Mouse (Mus musculus) olfactory bulb, adult 2 months (tissue): ENCODE measurements around the gene Med13l. TPM values are rescaled to one million over a fixed set of nuclear protein-coding genes. Genes with fewer than 3 reads are reported as not detected.

Source experiments
- H3K27ac ChIP-seq: fragments of 200-500 bp; 2 replicates; pipeline ENCODE4 v1.5.1; 2012; ENCODE audit warnings: low read depth, low read length; ENCODE audit not compliant: insufficient read depth
- H3K4me1 ChIP-seq: fragments of 200-500 bp; 2 replicates; pipeline ENCODE4 v1.6.1; 2012; ENCODE audit warnings: low read length; ENCODE audit not compliant: control insufficient read depth, insufficient read depth
- H3K4me3 ChIP-seq: fragments of 200-500 bp; 2 replicates; pipeline ENCODE4 v1.5.1; 2012; ENCODE audit warnings: mild to moderate bottlenecking, low read depth, low read length, moderate library complexity; ENCODE audit not compliant: insufficient read depth
- CTCF ChIP-seq: fragments of 200-500 bp; IDR thresholded peaks from 2 replicates; pipeline ENCODE4 v1.5.1; 2012; ENCODE audit warnings: low read depth, mild to moderate bottlenecking, low read length, moderate library complexity; ENCODE audit not compliant: insufficient read depth
- POLR2A ChIP-seq: fragments of 200-500 bp; IDR thresholded peaks from 2 replicates; pipeline ENCODE4 v1.6.1; 2012; ENCODE audit warnings: mild to moderate bottlenecking, low read depth, low read length, moderate library complexity; ENCODE audit not compliant: insufficient read depth
- WGBS: fragments of 180-500 bp; shearing (Covaris S2); methylation state at CpG from one replicate; pipeline ENCODE4 v1.1.7; 2018; 5-methylcytosine and 5-hydroxymethylcytosine counted together
- polyA plus RNA-seq: library from polyadenylated mRNA; stranded (reverse); fragments of >200 nt; gene quantifications from 2 replicates; pipeline ENCODE4 v1.2.4, GENCODE M21; 2012; ENCODE audit warnings: low replicate concordance; ENCODE audit not compliant: missing spikeins, insufficient read depth, insufficient read length

Gene Med13l
- polyA plus RNA-seq, 1 experiment: not detected

DNA sequence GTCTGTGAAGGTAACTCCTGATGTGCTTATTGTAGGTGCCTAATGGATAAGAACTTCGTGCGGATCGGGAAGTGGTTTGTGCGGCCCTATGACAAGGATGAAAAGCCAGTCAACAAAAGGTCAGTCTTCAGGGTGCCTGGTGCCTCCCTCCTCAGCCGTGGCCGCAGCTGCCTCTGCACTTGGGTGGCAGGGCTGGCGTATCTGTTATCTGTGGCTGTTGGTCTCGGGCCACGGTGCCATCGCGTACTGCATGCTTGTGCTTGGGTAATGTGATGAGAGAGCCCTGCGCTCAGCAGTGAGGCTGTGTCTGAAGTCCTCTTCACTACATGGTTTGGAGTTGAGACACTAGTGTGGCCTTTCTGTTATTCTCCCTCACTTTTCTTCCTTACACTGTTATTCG lies 120.4 kb downstream of the Med13l start:
- no peak overlapping the region for H3K4me3 ChIP-seq
- WGBS: 90% methylated on average over 13 of the region's 13 CpGs

GRCm38 (mm10) chr5:118682007-118682406 lies 121.5 kb downstream of the Med13l start:
- H3K27ac ChIP-seq: no peak overlapping the region
- no peak overlapping the region for H3K4me3 ChIP-seq
- 90% methylated on average over 6 of the region's 6 CpGs for WGBS
- no peak for TF ChIP-seq POLR2A
- TF ChIP-seq CTCF: no peak
- H3K4me1 ChIP-seq: peaks cover 18% of the 10 kb centered on the region

More for the DNA sequence above, 120.4 kb downstream of the Med13l start:
- TF ChIP-seq CTCF: no peak
- TF ChIP-seq POLR2A: no peak
- H3K27ac ChIP-seq: no peak overlapping the region
- peaks cover 23% of the 10 kb centered on the region for H3K4me1 ChIP-seq

DNA sequence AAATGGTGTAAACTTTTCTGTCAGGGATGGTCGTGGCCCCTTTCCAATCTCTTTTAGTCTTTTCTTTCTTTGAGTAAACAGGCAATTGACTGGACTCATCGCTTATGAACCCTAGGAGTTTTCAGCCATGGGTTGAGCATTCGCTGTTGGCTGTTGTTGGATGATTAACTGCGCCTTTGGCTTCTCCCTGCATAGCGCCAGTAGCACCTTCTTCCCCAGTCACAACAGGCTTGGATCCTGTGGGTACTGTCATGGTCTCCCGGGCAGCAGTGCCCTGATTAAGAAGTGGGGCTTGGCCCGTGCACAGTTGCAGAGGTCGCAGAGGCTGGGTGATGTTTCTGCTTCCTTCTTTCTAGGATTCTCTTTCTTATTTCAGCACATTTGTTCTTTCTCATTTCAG lies 124.7 kb downstream of the Med13l start:
- TF ChIP-seq POLR2A: no peak
- TF ChIP-seq CTCF: no peak
- H3K27ac ChIP-seq: no peak overlapping the region
- whole genome bisulfite sequencing: 72% methylated on average over 8 of the region's 8 CpGs
- H3K4me1 ChIP-seq: peaks cover 14% of the 10 kb centered on the region
- no peak overlapping the region for H3K4me3 ChIP-seq

- no peak for TF ChIP-seq POLR2A
- TF ChIP-seq CTCF: no peak
- WGBS: 95% methylated on average over 4 of the region's 4 CpGs
- no peak overlapping the region for H3K27ac ChIP-seq
- H3K4me1 ChIP-seq: peaks cover 14% of the 10 kb centered on the region
- no peak overlapping the region for H3K4me3 ChIP-seq
Observed at GRCm38 (mm10) chr5:118686021-118686420, 125.5 kb downstream of the Med13l start.

- Histone ChIP-seq H3K4me3 (no peak overlapping the region), H3K27ac (no peak overlapping the region), H3K4me1 (peaks cover 17% of the 10 kb centered on the region)
- TF ChIP-seq CTCF (no peak), POLR2A (no peak)
- WGBS: 72% methylated on average over 15 of the region's 15 CpGs
Observed at GRCm38 (mm10) chr5:118688886-118689835, 128.7 kb downstream of the Med13l start.

- WGBS: 91% methylated on average over 10 of the region's 10 CpGs
Observed at GRCm38 (mm10) chr5:118691025-118691709, 130.7 kb downstream of the Med13l start.

DNA sequence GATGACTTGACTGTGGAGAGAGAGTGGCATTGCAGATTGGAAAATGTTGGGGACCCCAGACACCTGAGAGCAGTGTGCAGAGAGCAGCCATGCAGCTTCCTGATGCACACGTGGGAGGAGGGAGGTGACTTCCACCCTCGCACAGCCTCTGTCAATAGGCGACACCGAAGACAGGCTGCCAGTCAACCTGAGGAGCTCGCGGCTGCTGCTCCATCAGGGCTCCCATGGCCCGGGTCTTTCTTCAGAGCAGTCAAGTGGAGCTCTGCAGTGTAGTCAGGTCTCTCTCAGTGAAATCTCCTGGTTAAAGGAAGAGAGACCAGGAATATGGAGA lies 131.2 kb downstream of the Med13l start:
- TF ChIP-seq CTCF (no peak), POLR2A (no peak)
- Histone ChIP-seq H3K4me3 (no peak overlapping the region), H3K27ac (no peak overlapping the region), H3K4me1 (peaks cover 16% of the 10 kb centered on the region)
- 44% methylated on average over 7 of the region's 7 CpGs for WGBS

More at GRCm38 (mm10) chr5:118691025-118691709, 130.7 kb downstream of the Med13l start:
- H3K27ac ChIP-seq: no peak overlapping the region
- no peak overlapping the region for H3K4me3 ChIP-seq
- TF ChIP-seq CTCF (no peak), POLR2A (no peak)
- H3K4me1 ChIP-seq: peaks cover 16% of the 10 kb centered on the region

DNA sequence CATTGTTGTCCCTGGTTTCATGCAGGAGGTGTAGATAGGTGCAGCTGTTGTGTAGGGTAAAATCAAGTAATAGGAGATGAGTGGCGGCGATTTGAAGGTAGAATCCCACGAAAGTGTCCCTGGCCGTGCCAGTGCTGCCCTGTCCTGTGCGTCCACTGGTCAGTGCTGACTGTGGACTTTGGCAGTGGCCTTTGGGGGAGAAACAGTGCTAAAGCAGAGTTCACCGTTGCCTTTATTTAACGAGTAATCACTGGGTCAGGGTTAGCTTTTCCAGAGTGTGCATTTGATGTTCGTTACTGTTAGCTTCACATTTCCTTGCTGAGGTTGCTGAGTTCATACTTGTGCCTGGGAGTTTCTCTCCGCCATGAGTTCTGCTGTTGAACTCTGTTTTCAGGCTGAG lies 133.5 kb downstream of the Med13l start:
- no peak overlapping the region for H3K4me3 ChIP-seq
- no peak for TF ChIP-seq CTCF
- TF ChIP-seq POLR2A: no peak
- 86% methylated on average over 9 of the region's 9 CpGs for WGBS
- peaks cover 12% of the 10 kb centered on the region for H3K4me1 ChIP-seq
- H3K27ac ChIP-seq: no peak overlapping the region

- H3K27ac ChIP-seq: no peak overlapping the region
- TF ChIP-seq POLR2A (no peak), CTCF (no peak)
- WGBS: 92% methylated on average over 7 of the region's 7 CpGs
- peaks cover 27% of the 10 kb centered on the region for H3K4me1 ChIP-seq
- no peak overlapping the region for H3K4me3 ChIP-seq
Observed at GRCm38 (mm10) chr5:118697073-118697472, 136.6 kb downstream of the Med13l start.
